In genomic region chr9:59189141-59189540, GRCm38 (mm10) we compare ENCODE assay signal across 7 mouse cellular contexts.
A peak's percentile ranks its signal among the peaks of the same experiment; 100 is the strongest.
DNase-seq lines count a peak whose midpoint lies in the region; ATAC-seq and TF ChIP-seq lines count a peak whose summit lies in the region.

No protein-coding gene starts in this region.

- H3K27ac ChIP-seq in embryonic fibroblast, embryonic 13.5 days (ENCODE audit: insufficient read depth, low read length): peak overlapping the region; percentile 72
- H3K27ac ChIP-seq in hindbrain, postnatal 0 days: peak overlapping the region; percentile 51
- no peak overlapping the region for H3K27ac ChIP-seq in limb, embryonic 13.5 days
- peak overlapping the region; percentile 46; the same call in 1 of the 2 replicates for H3K27ac ChIP-seq in stomach, embryonic 15.5 days

- 20% methylated on average over 9 of the region's 9 CpGs for WGBS in hindbrain, postnatal 0 days
- 22% methylated on average over 9 of the region's 9 CpGs for WGBS in limb, embryonic 13.5 days
- WGBS in stomach, embryonic 15.5 days: 9% methylated on average over 9 of the region's 9 CpGs

- ATAC-seq in hindbrain, postnatal 0 days: peak; percentile 71; the same call in 1 of the 2 replicates
- ATAC-seq in limb, embryonic 13.5 days (ENCODE audit: low FRiP score, low read depth): no peak
- ATAC-seq in stomach, embryonic 15.5 days (ENCODE audit: insufficient read depth, low FRiP score, low read depth): no peak; the same call in 1 of the 2 replicates

- H3K9me3 ChIP-seq in hindbrain, postnatal 0 days (ENCODE audit: low read length): no peaks in the 10 kb centered on the region
- 0 out of 2 replicates have a peak, but pooled peaks cover 5% of the 10 kb centered on the region for H3K9me3 ChIP-seq in limb, embryonic 13.5 days
- H3K9me3 ChIP-seq in stomach, embryonic 15.5 days: no peaks in the 10 kb centered on the region

- H3K4me1 ChIP-seq in embryonic fibroblast, embryonic 13.5 days (ENCODE audit: control insufficient read depth, insufficient read depth, low read length): peaks cover 11% of the 10 kb centered on the region
- 0 out of 2 replicates have a peak, but pooled peaks cover 13% of the 10 kb centered on the region for H3K4me1 ChIP-seq in hindbrain, postnatal 0 days (ENCODE audit: insufficient read depth, low read length)
- H3K4me1 ChIP-seq in limb, embryonic 13.5 days: peaks cover 20% of the 10 kb centered on the region
- peaks cover 13% of the 10 kb centered on the region; the same call in 1 of the 2 replicates for H3K4me1 ChIP-seq in stomach, embryonic 15.5 days

- no peak for TF ChIP-seq CTCF in embryonic fibroblast, embryonic 13.5 days (IDR thresholded peaks at IDR 0.05; ENCODE audit: borderline replicate concordance, insufficient read depth, low read length)
- TF ChIP-seq CTCF in hindbrain, postnatal 0 days (IDR thresholded peaks at IDR 0.05; ENCODE audit: low read depth): no peak

- peak; percentile 26 for DNase-seq in A20 (ENCODE audit: low read depth, low spot score)
- DNase-seq in NIH3T3 (ENCODE audit: low read depth): peak; percentile 76
- DNase-seq in hindbrain, postnatal 0 days (ENCODE audit: low spot score): peak; percentile 86
- DNase-seq in liver: no peak

- no peaks in the 10 kb centered on the region for H3K36me3 ChIP-seq in hindbrain, postnatal 0 days (ENCODE audit: insufficient read depth, low read length)
- H3K36me3 ChIP-seq in limb, embryonic 13.5 days: no peaks in the 10 kb centered on the region
- H3K36me3 ChIP-seq in stomach, embryonic 15.5 days: no peaks in the 10 kb centered on the region

- H3K27me3 ChIP-seq in hindbrain, postnatal 0 days (ENCODE audit: insufficient read depth, low read length): no peaks in the 10 kb centered on the region
- peaks cover 13% of the 10 kb centered on the region; the same call in 1 of the 2 replicates for H3K27me3 ChIP-seq in limb, embryonic 13.5 days
- H3K27me3 ChIP-seq in stomach, embryonic 15.5 days (replicated peaks): no peaks in the 10 kb centered on the region

- H3K9ac ChIP-seq in hindbrain, postnatal 0 days (replicated peaks; ENCODE audit: low read length): no peak overlapping the region
- H3K9ac ChIP-seq in limb, embryonic 13.5 days: no peak overlapping the region
- no peak overlapping the region for H3K9ac ChIP-seq in stomach, embryonic 15.5 days

- H3K4me3 ChIP-seq in embryonic fibroblast, embryonic 13.5 days (ENCODE audit: insufficient read depth, low read length): no peak overlapping the region
- H3K4me3 ChIP-seq in hindbrain, postnatal 0 days (ENCODE audit: low read length): no peak overlapping the region
- no peak overlapping the region for H3K4me3 ChIP-seq in limb, embryonic 13.5 days
- H3K4me3 ChIP-seq in stomach, embryonic 15.5 days (replicated peaks): no peak overlapping the region

- H3K4me2 ChIP-seq in hindbrain, postnatal 0 days (ENCODE audit: low read depth, low read length): 0 out of 2 replicates have a peak overlapping the region, but pooled peaks have one; percentile 1
- peak overlapping the region; percentile 25; the same call in 1 of the 2 replicates for H3K4me2 ChIP-seq in limb, embryonic 13.5 days (replicated peaks)
- H3K4me2 ChIP-seq in stomach, embryonic 15.5 days: peak overlapping the region; percentile 24

- TF ChIP-seq POLR2A in embryonic fibroblast, embryonic 13.5 days (IDR thresholded peaks at IDR 0.05; ENCODE audit: low read depth, low read length): no peak
